Mouse (Mus musculus) lung, adult 2 months (tissue): ENCODE results near the gene Ifi206.

Experiments used
- CTCF ChIP-seq: fragments of 200-500 bp; IDR thresholded peaks from 2 replicates; pipeline ENCODE4 v1.5.1; 2011; ENCODE audit warnings: mild to moderate bottlenecking, low read length, control low read depth; ENCODE audit not compliant: insufficient read depth
- POLR2A ChIP-seq: fragments of 200-500 bp; IDR thresholded peaks from 2 replicates; pipeline ENCODE4 v1.6.1; 2011; ENCODE audit warnings: low read depth, mild to moderate bottlenecking, control low read depth, low read length, borderline replicate concordance; ENCODE audit errors: extremely low read depth

DNA sequence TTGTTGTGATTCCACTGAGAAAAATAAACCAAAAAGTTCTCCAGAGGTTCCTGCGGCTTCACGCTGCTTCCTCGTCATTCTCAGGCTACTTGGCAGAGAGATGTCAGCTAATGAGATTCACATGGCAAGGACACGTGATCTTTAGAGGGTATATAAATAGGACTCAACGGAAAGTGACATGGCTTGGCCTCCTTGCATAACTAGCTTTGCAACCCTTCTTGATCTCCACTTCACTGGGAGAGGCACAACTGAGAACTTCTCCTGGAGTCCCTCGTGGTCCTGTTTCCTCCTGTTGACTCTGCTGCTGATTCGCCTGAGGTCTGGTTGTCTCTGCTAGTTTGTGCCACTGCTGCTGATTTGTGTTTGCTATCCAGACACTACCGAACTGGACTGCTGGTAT lies 63.5 kb downstream of the Ifi206 start:
- TF ChIP-seq POLR2A (no peak), CTCF (no peak)
